Mouse (Mus musculus) ES-Bruce4 (cell line): Measurements from ENCODE around the gene Sft2d2.

ENCODE experiments used
- CTCF ChIP-seq: IDR thresholded peaks from one replicate; pipeline ENCODE4 v1.8.1; 2011; ENCODE audit warnings: low read depth, low read length
- POLR2A ChIP-seq: IDR thresholded peaks from one replicate; pipeline ENCODE4 v1.8.1; 2011; ENCODE audit warnings: low read length; ENCODE audit not compliant: insufficient read depth

DNA sequence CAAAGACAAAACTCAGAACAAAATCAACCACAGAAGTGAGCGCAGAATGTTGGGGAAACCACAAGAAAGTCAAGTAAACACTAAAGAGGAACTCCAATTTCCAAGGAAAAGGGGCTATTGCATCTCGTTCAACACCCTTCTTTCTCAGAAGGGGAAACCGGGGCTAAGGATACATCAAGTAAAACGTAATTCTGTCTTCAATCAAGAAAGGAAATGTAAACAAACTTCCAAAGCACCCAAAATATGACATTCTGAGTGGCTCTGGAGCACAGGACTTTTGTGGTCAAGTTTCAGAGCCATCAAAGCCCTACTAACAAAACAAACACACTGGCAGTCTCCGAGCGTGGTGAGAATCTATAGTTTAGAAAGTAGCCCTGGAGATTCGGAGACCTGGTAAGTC is 812 bp downstream of the Sft2d2 start:
- no peak for TF ChIP-seq CTCF
- no peak for TF ChIP-seq POLR2A
